20 mouse cellular contexts compared by ENCODE assay signal in genomic region chr11:57917974-57918373, GRCm38 (mm10).
A peak's percentile ranks its signal among the peaks of the same experiment; 100 is the strongest.
DNase-seq lines count a peak whose midpoint lies in the region; ATAC-seq and TF ChIP-seq lines count a peak whose summit lies in the region.
"Had no signal": no experiment of that assay in that cellular context is flagged by ENCODE, and none has a peak within 500 bp of the region (broad histone marks: within the 10 kb centered on the region; RNA-seq: fewer than 3 reads in every experiment).

No protein-coding gene starts in this region.

- no peaks in the 10 kb centered on the region for H3K9me3 ChIP-seq in forebrain, postnatal 0 days (ENCODE audit: low read length)
- H3K9me3 ChIP-seq in forebrain, embryonic 10.5 days, result no peaks in the 10 kb centered on the region
- no peaks in the 10 kb centered on the region for H3K9me3 ChIP-seq in hindbrain, embryonic 12.5 days (replicated peaks)
- H3K9me3 ChIP-seq: heart, embryonic 13.5 days; hindbrain, embryonic 10.5 days; liver, embryonic 15.5 days; stomach, embryonic 15.5 days had no signal

- H3K27me3 ChIP-seq in forebrain, postnatal 0 days (ENCODE audit: insufficient read depth, low read length), result no peaks in the 10 kb centered on the region
- 0 out of 2 replicates have a peak, but pooled peaks cover 5% of the 10 kb centered on the region for H3K27me3 ChIP-seq in forebrain, embryonic 10.5 days (ENCODE audit: poor library complexity, severe bottlenecking)
- H3K27me3 ChIP-seq in splenic B cell, adult 2 months (ENCODE audit: control insufficient read depth, insufficient read depth, low read length, poor library complexity, severe bottlenecking), result no peaks in the 10 kb centered on the region
- no peaks in the 10 kb centered on the region; the same call in 1 of the 2 replicates for H3K27me3 ChIP-seq in hindbrain, embryonic 12.5 days
- H3K27me3 ChIP-seq: liver, embryonic 15.5 days; stomach, embryonic 15.5 days had no signal

- no peak overlapping the region for H3K4me3 ChIP-seq in forebrain, postnatal 0 days (ENCODE audit: low read depth, low read length)
- H3K4me3 ChIP-seq in forebrain, embryonic 10.5 days, result no peak overlapping the region
- H3K4me3 ChIP-seq in hindbrain, embryonic 12.5 days, result no peak overlapping the region
- H3K4me3 ChIP-seq: erythroblast, embryonic 14.5 days; heart, embryonic 13.5 days; hindbrain, embryonic 10.5 days; liver, embryonic 15.5 days; stomach, embryonic 15.5 days had no signal

- H3K9ac ChIP-seq in forebrain, postnatal 0 days, result no peak overlapping the region
- no peak overlapping the region for H3K9ac ChIP-seq in hindbrain, embryonic 12.5 days
- H3K9ac ChIP-seq: heart, embryonic 13.5 days; liver, embryonic 15.5 days; stomach, embryonic 15.5 days had no signal

- H3K36me3 ChIP-seq in forebrain, postnatal 0 days (ENCODE audit: insufficient read depth), result no peaks in the 10 kb centered on the region
- H3K36me3 ChIP-seq in forebrain, embryonic 10.5 days (replicated peaks), result no peaks in the 10 kb centered on the region
- H3K36me3 ChIP-seq in splenic B cell, adult 2 months (ENCODE audit: control insufficient read depth, insufficient read depth, low read length, poor library complexity, severe bottlenecking), result no peaks in the 10 kb centered on the region
- H3K36me3 ChIP-seq in hindbrain, embryonic 12.5 days, result no peaks in the 10 kb centered on the region
- H3K36me3 ChIP-seq: heart, embryonic 13.5 days; hindbrain, embryonic 10.5 days; liver, embryonic 15.5 days; stomach, embryonic 15.5 days had no signal

- 0 out of 2 replicates have a peak, but pooled peaks have one; percentile 7 for TF ChIP-seq CTCF in forebrain, postnatal 0 days (IDR thresholded peaks at IDR 0.05; ENCODE audit: low read depth)

- no peak for ATAC-seq in forebrain, postnatal 0 days
- ATAC-seq in hindbrain, embryonic 12.5 days (ENCODE audit: low FRiP score), result no peak

- DNase-seq in forebrain, postnatal 0 days, result no peak
- no peak for DNase-seq in forebrain, embryonic 10.5 days (ENCODE audit: extremely low spot score, low spot score)
- DNase-seq in lung, postnatal 36 days, result peak; percentile 23
- DNase-seq in lung, postnatal 14 days, result no peak
- peak; percentile 46 for DNase-seq in NIH3T3 (ENCODE audit: low read depth)
- DNase-seq in splenic B cell, adult 2 months (ENCODE audit: low read depth, low spot score), result peak; percentile 13
- no peak for DNase-seq in yolk sac, embryonic 10.5 days (ENCODE audit: low spot score)
- DNase-seq: adrenal gland, postnatal 36 days; cerebellum, adult 11-12 months; gastrocnemius, postnatal 25 days; kidney, postnatal 14 days; left cerebral cortex, postnatal 4 days; right cerebral cortex, postnatal 4 days; thymus, postnatal 36 days had no signal

- H3K4me1 ChIP-seq in forebrain, postnatal 0 days (ENCODE audit: insufficient read depth), result no peaks in the 10 kb centered on the region
- H3K4me1 ChIP-seq in forebrain, embryonic 10.5 days, result peaks cover 10% of the 10 kb centered on the region
- H3K4me1 ChIP-seq in hindbrain, embryonic 12.5 days, result peaks cover 5% of the 10 kb centered on the region; the same call in 1 of the 2 replicates

- H3K4me2 ChIP-seq in forebrain, postnatal 0 days (ENCODE audit: low read depth), result no peak overlapping the region
- no peak overlapping the region for H3K4me2 ChIP-seq in hindbrain, embryonic 12.5 days (replicated peaks)
- H3K4me2 ChIP-seq: heart, embryonic 13.5 days; liver, embryonic 15.5 days; stomach, embryonic 15.5 days had no signal

- no peak overlapping the region for H3K27ac ChIP-seq in forebrain, postnatal 0 days (ENCODE audit: low read depth, low read length)
- H3K27ac ChIP-seq in forebrain, embryonic 10.5 days, result no peak overlapping the region
- H3K27ac ChIP-seq in hindbrain, embryonic 12.5 days, result no peak overlapping the region
- H3K27ac ChIP-seq: heart, embryonic 13.5 days; hindbrain, embryonic 10.5 days; liver, embryonic 15.5 days; stomach, embryonic 15.5 days had no signal

- WGBS in forebrain, postnatal 0 days, result 75% methylated on average over 5 of the region's 5 CpGs
- 72% methylated on average over 5 of the region's 5 CpGs for WGBS in forebrain, embryonic 10.5 days
- WGBS in hindbrain, embryonic 12.5 days, result 81% methylated on average over 5 of the region's 5 CpGs

Comparison
In these comparisons a context has a peak if more than half of its experiments do, and no peak if none do; other contexts are left out.
1. DNase-seq: peak in lung, postnatal 36 days (single experiment), NIH3T3 (single experiment) and splenic B cell, adult 2 months (single experiment); none in forebrain, postnatal 0 days (single experiment), forebrain, embryonic 10.5 days (single experiment), lung, postnatal 14 days (single experiment) and yolk sac, embryonic 10.5 days (single experiment).